ENCODE assay signal across 8 mouse cellular contexts in genomic region chr13:111686522-111687284, GRCm38 (mm10). TPM values are rescaled to one million over a fixed set of nuclear protein-coding genes. Genes with fewer than 3 reads are reported as not detected.
A peak's percentile ranks its signal among the peaks of the same experiment; 100 is the strongest.
DNase-seq lines count a peak whose midpoint lies in the region; ATAC-seq lines count a peak whose summit lies in the region.

No protein-coding gene starts in this region.

- peak overlapping the region; percentile 99 for H3K9ac ChIP-seq in embryonic facial prominence, embryonic 11.5 days (replicated peaks; ENCODE audit: low read length)
- peak overlapping the region; percentile 98 for H3K9ac ChIP-seq in lung, embryonic 16.5 days (ENCODE audit: low read length)

- no peaks in the 10 kb centered on the region for H3K27me3 ChIP-seq in embryonic facial prominence, embryonic 11.5 days (ENCODE audit: control insufficient read depth, insufficient read depth, low read length)
- no peaks in the 10 kb centered on the region; the same call in none of the 2 replicates for H3K27me3 ChIP-seq in lung, embryonic 16.5 days (ENCODE audit: control insufficient read depth, insufficient read depth, low read depth, low read length)

- H3K27ac ChIP-seq in embryonic facial prominence, embryonic 11.5 days (replicated peaks; ENCODE audit: low read depth, low read length) = peak overlapping the region; percentile 92
- peak overlapping the region; percentile 98 for H3K27ac ChIP-seq in lung, embryonic 16.5 days (ENCODE audit: low read length)

- peak; percentile 76 for ATAC-seq in embryonic facial prominence, embryonic 11.5 days (replicated peaks; ENCODE audit: insufficient number of reproducible peaks, low FRiP score, low TSS enrichment, low read depth)
- ATAC-seq in lung, embryonic 16.5 days (ENCODE audit: low read depth) = peak; percentile 64

- peak; percentile 44 for DNase-seq in CD4-positive helper T cell, adult 2 months (ENCODE audit: low read depth, low spot score)
- peak; percentile 22 for DNase-seq in adipocyte (ENCODE audit: low spot score)
- DNase-seq in embryonic facial prominence, embryonic 11.5 days (ENCODE audit: low spot score) = peak; percentile 42
- DNase-seq in gastrocnemius, postnatal 4 days (ENCODE audit: low spot score in 2 of 2) = peak; percentile 35 to 47
- peak; percentile 24 for DNase-seq in kidney, adult 9 months
- peak; percentile 25 for DNase-seq in ovary, postnatal 14 days (ENCODE audit: low spot score)
- peak; percentile 35 to 60 for DNase-seq in thymus, postnatal 36 days

- no peaks in the 10 kb centered on the region for H3K9me3 ChIP-seq in embryonic facial prominence, embryonic 11.5 days (replicated peaks; ENCODE audit: control insufficient read depth, low read length)
- no peaks in the 10 kb centered on the region for H3K9me3 ChIP-seq in lung, embryonic 16.5 days (ENCODE audit: control insufficient read depth, low read length)

- H3K4me2 ChIP-seq in embryonic facial prominence, embryonic 11.5 days (ENCODE audit: low read depth, low read length) = peak overlapping the region; percentile 89
- H3K4me2 ChIP-seq in lung, embryonic 16.5 days (ENCODE audit: low read depth, low read length) = peak overlapping the region; percentile 90

- H3K36me3 ChIP-seq in embryonic facial prominence, embryonic 11.5 days (replicated peaks; ENCODE audit: control insufficient read depth, insufficient read depth, low read depth, low read length) = no peaks in the 10 kb centered on the region
- peaks cover 5% of the 10 kb centered on the region for H3K36me3 ChIP-seq in lung, embryonic 16.5 days (ENCODE audit: control insufficient read depth, insufficient read depth, low read length)

- H3K4me3 ChIP-seq in embryonic facial prominence, embryonic 11.5 days (ENCODE audit: low read depth, low read length) = peak overlapping the region; percentile 87
- peak overlapping the region; percentile 92 for H3K4me3 ChIP-seq in lung, embryonic 16.5 days (ENCODE audit: low read length)

- WGBS in embryonic facial prominence, embryonic 11.5 days = 0% methylated on average over 17 of the region's 101 CpGs
- WGBS in lung, embryonic 16.5 days = 0% methylated on average over 46 of the region's 101 CpGs

- H3K4me1 ChIP-seq in embryonic facial prominence, embryonic 11.5 days (ENCODE audit: control insufficient read depth, insufficient read depth, low read length) = no peaks in the 10 kb centered on the region
- H3K4me1 ChIP-seq in lung, embryonic 16.5 days (replicated peaks; ENCODE audit: control insufficient read depth, insufficient read depth, low read length) = peaks cover 6% of the 10 kb centered on the region

RNA-seq across cellular contexts. Expression of gene Mier3, which starts 5.9 kb away (rescaled TPM):
- polyA plus RNA-seq in embryonic facial prominence, embryonic 11.5 days (2014; fragmentation: Nextera tagmentation; extraction: Ambion mirVana) = 29.8 and 31.5 TPM in 2 replicates
- total RNA-seq in gastrocnemius, postnatal 4 days (2021) = 10 to 100 TPM; 28.3 to 30.7 TPM
- polyA plus RNA-seq in lung, embryonic 16.5 days (2015; fragmentation: Nextera tagmentation; extraction: Ambion mirVana) = 19.0 and 21.3 TPM in 2 replicates

Comparison
In these comparisons a context has a peak if more than half of its experiments do, and no peak if none do; other contexts are left out.
1. Peak in every context shown above with its lines: DNase-seq, ATAC-seq, H3K4me3 ChIP-seq and H3K27ac ChIP-seq.